Mouse (Mus musculus) leukemia stem cell, adult 10-12 weeks (primary cell): Measurements from ENCODE around the gene Padi1. TPM values are rescaled to one million over a fixed set of nuclear protein-coding genes. Genes with fewer than 3 reads are reported as not detected.

Experiments
- polyA plus RNA-seq: library from polyadenylated mRNA; stranded (reverse); fragments of >175 nt; gene quantifications from 2 replicates; pipeline ENCODE4 v1.2.3, GENCODE M21; 2012; ENCODE audit warnings: low replicate concordance

The Padi1 gene
- 0.22 and 0.39 TPM in 2 replicates for polyA plus RNA-seq

DNA sequence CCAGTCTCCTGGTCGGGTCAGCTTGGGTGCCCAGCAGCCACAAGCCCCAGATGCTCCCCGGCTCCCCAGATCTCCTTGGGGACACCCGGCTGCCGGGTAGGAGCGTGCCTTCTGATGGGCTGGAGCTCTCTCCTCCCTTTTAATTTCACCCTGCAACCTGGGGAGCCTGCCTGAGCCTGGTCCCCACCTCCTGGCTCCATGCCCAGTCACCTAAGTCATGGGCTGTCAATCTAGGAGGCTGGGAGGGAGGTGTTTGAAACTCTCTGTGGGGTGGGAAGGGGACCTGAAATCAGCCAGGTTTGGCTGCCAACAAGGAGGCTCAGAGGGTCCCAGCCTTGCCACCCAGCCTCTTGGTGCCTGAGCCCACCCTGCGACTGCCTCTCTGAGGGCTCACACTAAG is at the start of gene Padi1:
Padi1 (minus strand) TSS at position 113 of the 400 bp plus-strand sequence.

DNA sequence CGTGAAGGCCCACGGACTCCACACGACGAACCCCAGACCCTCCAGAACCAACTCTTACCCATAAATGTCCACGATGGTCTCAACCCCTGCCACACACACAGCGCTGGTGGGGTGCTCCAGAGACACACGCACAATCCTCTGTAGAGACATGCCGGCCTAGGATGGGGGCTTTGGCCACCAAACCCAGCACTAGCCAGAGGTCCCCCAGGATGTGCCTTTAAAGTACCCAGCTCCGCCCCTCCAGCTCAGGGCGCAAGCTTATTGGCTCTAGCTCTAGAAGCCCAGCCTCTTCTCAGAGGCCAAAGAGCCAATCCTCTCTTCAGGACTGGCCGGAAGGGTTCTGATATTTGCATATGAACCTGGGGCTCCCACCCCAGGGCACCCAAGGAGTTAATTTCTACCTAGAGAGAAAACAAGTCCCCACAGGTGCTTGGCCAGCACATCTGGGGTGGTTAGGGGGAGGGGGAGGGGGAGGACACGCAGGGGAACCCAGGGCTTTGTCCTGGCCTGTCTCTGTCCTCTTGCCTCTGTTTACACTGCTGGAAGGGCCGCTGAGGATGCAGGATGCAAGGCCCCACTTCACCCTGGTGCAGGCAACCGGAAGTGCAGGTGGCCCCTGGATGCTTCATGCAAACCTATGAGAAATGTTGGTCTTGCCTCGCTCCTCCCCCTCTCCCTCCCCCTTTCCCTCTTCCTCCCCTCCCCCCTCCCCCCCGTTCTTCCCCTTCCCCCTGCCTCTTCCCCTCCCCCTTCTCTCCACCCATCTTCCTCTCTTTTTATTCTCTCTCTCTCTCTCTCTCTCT is 34.9 kb downstream of the Padi1 start, which contains the start of gene Padi3:
Padi3 (minus strand) TSS at position 191 of the 803 bp plus-strand sequence.

DNA sequence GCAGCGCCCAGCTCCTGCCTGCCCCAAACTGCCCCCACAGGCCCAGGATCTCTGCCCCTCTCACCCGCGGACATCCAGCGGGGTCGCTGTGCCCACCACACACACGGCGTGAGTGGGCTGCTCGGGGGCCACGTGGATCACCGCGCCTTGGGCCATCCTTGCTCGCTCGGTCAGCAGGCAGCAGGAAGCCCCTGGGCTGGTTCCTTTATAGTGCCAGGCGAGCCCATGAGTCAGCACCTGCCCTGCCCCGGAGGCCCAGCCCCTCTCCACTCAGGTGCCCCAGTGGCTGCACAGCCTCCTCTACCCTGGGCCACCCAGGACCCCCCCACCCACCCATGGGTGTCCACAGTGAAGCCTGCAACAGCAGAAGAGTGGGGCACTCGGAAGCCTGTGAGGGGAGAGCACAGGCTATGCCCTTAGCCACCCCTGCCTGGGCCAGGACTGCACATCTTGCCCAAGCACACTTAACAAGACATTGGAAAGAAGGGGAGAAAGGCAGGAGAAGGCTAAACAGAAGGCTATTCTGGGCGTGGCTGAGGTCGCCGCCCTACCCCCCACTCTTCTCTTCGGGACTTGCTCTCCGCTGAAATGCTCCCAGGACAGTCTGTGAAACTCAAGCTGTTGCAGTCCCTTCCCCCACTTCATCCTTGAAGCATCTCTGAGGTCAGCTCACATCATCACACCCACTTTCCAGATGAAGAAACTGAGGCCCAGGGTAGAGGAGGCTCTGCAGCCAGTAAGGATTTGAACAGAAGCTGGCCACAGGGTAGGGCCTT is 71.4 kb downstream of the Padi1 start, which contains the start of gene Padi4:
Padi4 (minus strand) TSS at position 212 of the 776 bp plus-strand sequence.

Other genes with a start within 250 kb of the Padi1 start
- 2.2 and 6.9 TPM in 2 replicates for gene Arhgef10l, start 179.8 kb downstream of the Padi1 start, polyA plus RNA-seq
- 439 and 464 TPM in 2 replicates for gene Rcc2, start 145.2 kb downstream of the Padi1 start, polyA plus RNA-seq
- gene Padi6, start 103.1 kb downstream of the Padi1 start, polyA plus RNA-seq, result 0.07 TPM in 1 of 2 replicates, not detected in the other
- gene Padi4, start 71.5 kb downstream of the Padi1 start, polyA plus RNA-seq, result 1.5 and 4.5 TPM in 2 replicates
- gene Padi3, start 35.1 kb downstream of the Padi1 start, polyA plus RNA-seq, result 9.4 and 12.9 TPM in 2 replicates
- gene Padi2, start 60.6 kb upstream of the Padi1 start, polyA plus RNA-seq, result 0.20 and 0.33 TPM in 2 replicates
- gene Sdhb, start 115.4 kb upstream of the Padi1 start, polyA plus RNA-seq, result 46.5 and 140 TPM in 2 replicates
- 197 and 219 TPM in 2 replicates for gene Atp13a2, start 141.1 kb upstream of the Padi1 start, polyA plus RNA-seq
- 0.55 and 0.79 TPM in 2 replicates for gene Mfap2, start 164.6 kb upstream of the Padi1 start, polyA plus RNA-seq
- gene Crocc, start 214.8 kb upstream of the Padi1 start, polyA plus RNA-seq, result 3.5 and 7.3 TPM in 2 replicates
- gene Necap2, start 232.6 kb upstream of the Padi1 start, polyA plus RNA-seq, result 323 and 426 TPM in 2 replicates
- 0.07 and 0.16 TPM in 2 replicates for gene Spata21, start 242.6 kb upstream of the Padi1 start, polyA plus RNA-seq